Mouse (Mus musculus): Measurements from ENCODE around the gene Ehf. TPM values are rescaled to one million over a fixed set of nuclear protein-coding genes. Genes with fewer than 3 reads are reported as not detected.
A peak's percentile ranks its signal among the peaks of the same experiment; 100 is the strongest.

The Ehf gene
- polyA plus RNA-seq, 1 experiment from 2014 or later: 23.5 TPM

DNA sequence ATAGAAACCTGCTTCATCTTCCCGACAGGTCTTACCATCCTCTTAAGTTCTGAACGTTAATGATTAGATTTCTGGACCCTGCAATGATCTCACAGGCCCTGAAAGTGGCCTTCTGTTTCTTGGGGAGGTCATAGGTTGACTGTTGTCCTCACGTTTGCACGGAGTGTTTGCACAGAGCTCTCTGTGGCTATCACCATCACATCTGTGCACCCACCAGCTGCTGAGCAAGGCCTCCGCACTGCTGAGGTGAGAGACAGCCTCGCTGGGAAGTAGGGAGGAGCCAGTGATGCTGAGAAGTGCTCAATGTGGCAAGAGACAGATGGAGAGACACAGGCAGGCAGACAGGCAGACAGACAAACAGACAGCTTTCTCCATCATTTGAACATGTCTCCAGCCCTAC, 3.6 kb upstream of the Ehf start:
- TF ChIP-seq CTCF (IDR thresholded peaks at IDR 0.05; ENCODE audit: low read depth): no peak

DNA sequence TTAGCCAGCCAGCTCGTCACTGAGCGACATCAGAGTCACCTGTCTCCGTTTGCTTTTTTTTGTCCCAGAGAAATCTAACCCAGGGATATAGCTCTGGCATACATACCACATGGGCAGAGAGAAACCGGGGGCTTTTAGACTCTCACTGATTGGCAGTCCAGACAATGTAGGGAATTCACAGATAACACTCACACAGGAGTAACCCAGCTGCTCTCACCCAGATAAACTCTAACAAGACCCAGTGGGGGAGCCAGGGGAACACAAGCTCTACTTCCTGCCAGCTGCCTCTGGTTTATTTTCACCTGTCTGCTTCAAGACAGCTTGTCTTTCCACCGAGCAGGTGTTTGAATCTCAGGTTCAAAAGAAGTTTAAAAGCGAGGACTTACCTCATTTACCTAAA, 409 bp downstream of the Ehf start:
- Histone ChIP-seq H3K27me3 (ENCODE audit: insufficient read depth, low read length) (no peaks in the 10 kb centered on the region), H3K4me2 (ENCODE audit: low read length) (peak overlapping the region; percentile 34), H3K4me3 (replicated peaks; ENCODE audit: low read depth, low read length) (0 out of 2 replicates have a peak overlapping the region, but pooled peaks have one; percentile 0), H3K27ac (peak overlapping the region; percentile 32), H3K9me3 (replicated peaks; ENCODE audit: low read length) (no peaks in the 10 kb centered on the region), H3K4me1 (replicated peaks; ENCODE audit: insufficient read depth, low read length) (no peaks in the 10 kb centered on the region), H3K9ac (ENCODE audit: low read depth, low read length) (0 out of 2 replicates have a peak overlapping the region, but pooled peaks have one; percentile 19), H3K36me3 (ENCODE audit: insufficient read depth, low read length) (no peaks in the 10 kb centered on the region)
- DNase-seq (ENCODE audit: low spot score): no peak
- TF ChIP-seq CTCF (IDR thresholded peaks at IDR 0.05; ENCODE audit: low read depth): no peak
- 59% methylated on average over 6 of the region's 6 CpGs for WGBS
- ATAC-seq (replicated peaks; ENCODE audit: low FRiP score, low read depth): no peak

More for the DNA sequence above, 3.6 kb upstream of the Ehf start:
- Histone ChIP-seq H3K9ac (ENCODE audit: low read depth, low read length) (no peak overlapping the region), H3K4me2 (ENCODE audit: low read length) (no peak overlapping the region), H3K9me3 (replicated peaks; ENCODE audit: low read length) (no peaks in the 10 kb centered on the region), H3K4me3 (replicated peaks; ENCODE audit: low read depth, low read length) (no peak overlapping the region), H3K27ac (no peak overlapping the region), H3K27me3 (ENCODE audit: insufficient read depth, low read length) (no peaks in the 10 kb centered on the region), H3K4me1 (replicated peaks; ENCODE audit: insufficient read depth, low read length) (no peaks in the 10 kb centered on the region), H3K36me3 (ENCODE audit: insufficient read depth, low read length) (no peaks in the 10 kb centered on the region)
- no peak for ATAC-seq (replicated peaks; ENCODE audit: low FRiP score, low read depth)
- DNase-seq (ENCODE audit: low spot score): no peak
- 34% methylated on average over 6 of the region's 6 CpGs for WGBS

DNA sequence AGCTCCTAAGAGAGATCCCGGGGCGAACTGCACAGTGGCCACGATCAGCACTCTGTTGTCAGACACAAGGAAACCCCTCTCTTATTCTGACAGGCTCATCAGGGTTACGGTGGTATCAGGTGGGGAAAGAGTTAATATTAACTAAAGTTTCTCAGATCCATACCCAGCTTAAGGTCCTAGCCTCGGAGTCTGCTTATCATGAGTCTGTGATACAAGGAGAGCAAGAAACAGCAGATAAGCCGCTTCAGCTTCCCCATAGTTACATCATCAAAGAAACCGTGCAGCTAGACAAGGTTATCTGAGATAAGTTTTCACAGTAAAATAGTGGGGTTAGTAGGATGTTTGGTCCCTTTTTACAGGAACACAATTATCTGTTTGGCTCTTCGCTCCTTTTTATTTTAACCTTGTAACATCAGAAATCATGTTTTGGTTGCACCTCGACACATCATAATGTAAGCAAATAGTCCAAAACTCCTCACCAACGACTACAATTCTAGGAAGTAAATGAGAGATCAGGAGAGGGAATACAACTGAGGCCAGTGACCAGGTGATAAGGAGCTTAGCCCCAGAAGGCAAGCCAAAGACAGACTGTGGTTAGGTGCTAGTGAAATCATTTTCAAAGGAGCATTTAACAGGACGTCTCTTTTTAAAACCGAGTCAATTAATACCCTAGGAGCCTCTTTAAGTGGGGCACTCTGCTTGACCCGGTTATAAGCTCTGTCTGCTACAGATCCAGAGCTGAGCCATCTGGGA, 4.2 kb downstream of the Ehf start:
- no peak for DNase-seq (ENCODE audit: low spot score)
- 73% methylated on average over 13 of the region's 13 CpGs for WGBS
- Histone ChIP-seq H3K9ac (ENCODE audit: low read depth, low read length) (no peak overlapping the region), H3K27me3 (ENCODE audit: insufficient read depth, low read length) (no peaks in the 10 kb centered on the region), H3K36me3 (ENCODE audit: insufficient read depth, low read length) (no peaks in the 10 kb centered on the region), H3K27ac (no peak overlapping the region), H3K4me3 (replicated peaks; ENCODE audit: low read depth, low read length) (no peak overlapping the region), H3K9me3 (replicated peaks; ENCODE audit: low read length) (no peaks in the 10 kb centered on the region), H3K4me1 (replicated peaks; ENCODE audit: insufficient read depth, low read length) (peaks cover 8% of the 10 kb centered on the region), H3K4me2 (ENCODE audit: low read length) (no peak overlapping the region)
- no peak for ATAC-seq (replicated peaks; ENCODE audit: low FRiP score, low read depth)
- TF ChIP-seq CTCF (IDR thresholded peaks at IDR 0.05; ENCODE audit: low read depth): no peak

DNA sequence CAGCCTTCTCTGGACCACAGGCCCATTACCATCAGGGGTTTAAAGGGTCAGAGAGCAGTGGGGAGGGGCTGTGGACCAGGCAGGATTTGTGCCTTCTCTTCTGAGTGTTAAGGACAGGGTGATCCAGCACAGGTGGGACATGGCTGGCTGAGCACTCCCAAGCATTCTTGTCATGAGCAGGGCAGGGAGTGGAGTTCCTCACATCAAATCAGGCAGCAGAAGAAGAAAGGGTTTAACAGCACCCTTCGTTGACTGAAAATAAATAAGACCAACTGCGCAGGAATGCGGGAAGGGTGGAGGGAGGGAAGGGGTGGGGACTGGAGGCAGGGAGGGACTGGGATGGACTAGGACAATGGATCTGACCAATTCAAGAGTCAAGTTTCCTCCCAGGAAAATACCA, 8.6 kb downstream of the Ehf start:
- DNase-seq (ENCODE audit: low spot score): peak; percentile 72
- H3K4me2 ChIP-seq (ENCODE audit: low read length): no peak overlapping the region; the same call in 1 of the 2 replicates
- H3K9me3 ChIP-seq (replicated peaks; ENCODE audit: low read length): no peaks in the 10 kb centered on the region
- H3K27me3 ChIP-seq (ENCODE audit: insufficient read depth, low read length): no peaks in the 10 kb centered on the region
- no peak overlapping the region for H3K4me3 ChIP-seq (replicated peaks; ENCODE audit: low read depth, low read length)
- H3K4me1 ChIP-seq (replicated peaks; ENCODE audit: insufficient read depth, low read length): peaks cover 12% of the 10 kb centered on the region
- peak; percentile 88 for ATAC-seq (replicated peaks; ENCODE audit: low FRiP score, low read depth)
- TF ChIP-seq CTCF (IDR thresholded peaks at IDR 0.05; ENCODE audit: low read depth): no peak
- WGBS: 3% methylated on average over 3 of the region's 3 CpGs
- H3K27ac ChIP-seq: peak overlapping the region; percentile 77
- H3K36me3 ChIP-seq (ENCODE audit: insufficient read depth, low read length): no peaks in the 10 kb centered on the region
- H3K9ac ChIP-seq (ENCODE audit: low read depth, low read length): no peak overlapping the region

DNA sequence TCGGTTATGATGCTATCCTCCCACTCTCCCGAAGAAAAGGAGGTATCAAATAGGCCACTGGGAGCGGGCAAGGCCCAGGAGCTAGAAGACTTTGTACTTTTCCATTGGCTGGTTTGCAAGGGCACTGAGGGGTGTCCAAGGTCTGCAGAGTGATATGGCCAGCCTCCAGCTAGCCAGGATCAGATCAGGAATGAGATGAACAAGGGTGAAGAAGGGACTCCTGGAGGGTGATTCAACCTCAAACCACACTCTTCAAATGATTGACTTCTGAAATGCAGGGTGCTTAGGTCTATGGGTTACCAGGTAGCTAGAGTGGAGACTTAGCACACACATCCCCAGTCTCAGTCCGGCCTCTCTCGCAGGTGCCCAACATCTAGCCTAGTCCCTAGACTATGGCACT, 9.3 kb downstream of the Ehf start:
- ATAC-seq (replicated peaks; ENCODE audit: low FRiP score, low read depth) (peak; percentile 63; the same call in 1 of the 2 replicates), DNase-seq (ENCODE audit: low spot score) (peak; percentile 65)
- Histone ChIP-seq H3K36me3 (ENCODE audit: insufficient read depth, low read length) (no peaks in the 10 kb centered on the region), H3K9ac (ENCODE audit: low read depth, low read length) (no peak overlapping the region), H3K4me3 (replicated peaks; ENCODE audit: low read depth, low read length) (no peak overlapping the region), H3K4me2 (ENCODE audit: low read length) (no peak overlapping the region), H3K27me3 (ENCODE audit: insufficient read depth, low read length) (no peaks in the 10 kb centered on the region), H3K4me1 (replicated peaks; ENCODE audit: insufficient read depth, low read length) (peaks cover 12% of the 10 kb centered on the region), H3K9me3 (replicated peaks; ENCODE audit: low read length) (no peaks in the 10 kb centered on the region), H3K27ac (peak overlapping the region; percentile 77)
- peak; percentile 23; the same call in 1 of the 2 replicates for TF ChIP-seq CTCF (IDR thresholded peaks at IDR 0.05; ENCODE audit: low read depth)
- 51% methylated on average over 5 of the region's 5 CpGs for WGBS

DNA sequence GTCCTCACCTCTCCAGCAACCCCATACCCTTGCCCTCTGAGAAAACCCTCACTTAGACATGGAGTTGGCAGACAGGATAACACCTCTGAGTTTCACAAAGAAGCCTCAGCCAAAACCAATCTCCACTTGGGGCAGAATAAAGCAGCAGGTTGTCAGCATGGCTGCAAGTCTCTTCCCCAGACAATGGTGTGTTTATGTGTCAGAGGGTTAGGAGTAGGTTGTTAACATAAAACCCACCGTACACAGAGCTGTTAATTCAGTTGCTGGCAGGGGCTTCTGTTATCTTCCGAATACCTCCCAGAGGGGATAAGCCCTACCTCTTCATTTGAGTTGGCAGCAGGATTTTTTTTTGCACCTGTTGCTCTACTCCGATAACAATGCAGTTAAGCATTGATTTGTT, 9.9 kb downstream of the Ehf start:
- DNase-seq (ENCODE audit: low spot score) (no peak), ATAC-seq (replicated peaks; ENCODE audit: low FRiP score, low read depth) (no peak)
- TF ChIP-seq CTCF (IDR thresholded peaks at IDR 0.05; ENCODE audit: low read depth): no peak
- no peaks in the 10 kb centered on the region for H3K9me3 ChIP-seq (replicated peaks; ENCODE audit: low read length)
- H3K27ac ChIP-seq: peak overlapping the region; percentile 60
- WGBS: 36% methylated on average over 3 of the region's 3 CpGs
- no peak overlapping the region for H3K4me3 ChIP-seq (replicated peaks; ENCODE audit: low read depth, low read length)
- no peak overlapping the region for H3K9ac ChIP-seq (ENCODE audit: low read depth, low read length)
- H3K27me3 ChIP-seq (ENCODE audit: insufficient read depth, low read length): no peaks in the 10 kb centered on the region
- H3K4me1 ChIP-seq (replicated peaks; ENCODE audit: insufficient read depth, low read length): peaks cover 13% of the 10 kb centered on the region
- no peaks in the 10 kb centered on the region for H3K36me3 ChIP-seq (ENCODE audit: insufficient read depth, low read length)
- H3K4me2 ChIP-seq (ENCODE audit: low read length): no peak overlapping the region
